Mouse (Mus musculus) ovary, postnatal 14 days (tissue): Measurements from ENCODE around the gene Igfbp3.

Experiments
- DNase-seq: peaks from one replicate; pipeline ENCODE4 v3.0.0; 2022; ENCODE audit warnings: low spot score

Igfbp3 gene

DNA sequence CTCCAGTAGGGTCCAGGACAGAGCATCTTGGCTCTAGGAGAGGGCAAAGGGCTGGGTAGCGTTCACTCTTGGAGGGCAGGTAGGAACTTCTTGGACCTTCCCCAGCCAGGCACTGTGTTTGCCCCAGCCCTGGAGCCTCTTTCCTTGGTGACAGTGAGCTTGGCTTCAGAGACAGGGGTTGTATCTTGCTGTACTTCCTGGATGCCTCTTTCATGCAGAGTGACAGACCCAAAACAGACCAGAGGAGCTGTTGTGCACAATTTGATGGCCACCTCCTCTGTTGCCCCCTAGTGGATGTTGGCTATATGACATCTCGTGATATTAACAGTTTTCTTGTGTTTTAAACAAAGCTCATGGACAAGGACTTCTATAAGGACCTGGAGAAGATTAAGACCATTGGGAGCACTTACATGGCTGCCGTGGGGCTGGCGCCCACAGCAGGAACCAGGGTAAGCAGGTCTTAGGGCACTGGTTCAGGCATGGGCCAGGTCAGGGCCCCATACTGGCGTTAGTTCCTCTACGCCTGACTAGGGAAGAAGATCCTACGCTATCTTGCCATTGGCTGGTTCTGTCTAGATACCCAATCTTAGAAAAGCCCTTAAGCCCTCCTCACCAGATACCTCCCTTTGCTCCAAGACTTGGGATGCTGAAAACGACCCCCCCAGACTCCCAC is 52.1 kb downstream of the Igfbp3 start:
- DNase-seq: peak; percentile 22

DNA sequence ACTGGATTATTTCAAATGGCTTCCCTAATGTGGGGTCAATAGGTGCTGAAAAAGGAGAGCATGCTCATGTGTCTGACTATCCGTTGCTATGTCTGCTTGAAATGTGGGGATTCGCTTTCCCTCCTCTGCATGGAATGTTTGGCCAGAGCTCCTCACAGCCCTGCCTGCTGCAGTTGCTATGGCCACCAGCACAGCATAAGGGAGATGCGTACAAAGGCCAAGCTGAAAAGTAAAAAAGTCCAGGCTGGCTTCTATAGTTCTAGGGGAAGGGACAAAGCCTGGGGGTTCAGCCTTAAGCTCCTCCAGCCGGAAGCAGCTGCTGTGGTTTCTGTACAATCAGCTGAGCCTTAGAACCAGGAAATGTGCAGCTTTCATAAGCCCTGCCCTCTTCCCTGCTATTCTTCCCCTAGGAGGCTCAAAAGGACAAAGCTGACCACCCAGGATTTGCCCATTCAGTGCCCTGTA is 53.1 kb downstream of the Igfbp3 start:
- no peak for DNase-seq

DNA sequence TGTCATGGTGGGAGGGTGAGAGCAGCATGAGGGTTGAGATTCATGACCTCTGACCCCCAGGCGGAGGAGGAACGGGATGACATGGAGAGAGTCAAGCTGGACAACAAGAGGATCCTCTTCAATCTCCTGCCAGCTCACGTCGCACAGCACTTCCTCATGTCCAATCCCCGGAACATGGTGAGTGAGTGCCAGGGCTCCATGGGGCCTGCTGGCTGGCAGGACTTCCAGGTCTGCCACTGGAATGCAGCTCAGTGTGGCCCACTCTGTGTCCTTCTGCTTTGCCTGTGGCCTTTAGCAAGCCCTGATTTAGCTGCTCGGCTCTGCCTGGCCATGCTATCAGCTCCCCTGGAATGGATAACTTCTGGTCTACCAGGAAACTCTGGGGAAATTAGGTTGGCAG is 53.6 kb downstream of the Igfbp3 start:
- DNase-seq: no peak

DNA sequence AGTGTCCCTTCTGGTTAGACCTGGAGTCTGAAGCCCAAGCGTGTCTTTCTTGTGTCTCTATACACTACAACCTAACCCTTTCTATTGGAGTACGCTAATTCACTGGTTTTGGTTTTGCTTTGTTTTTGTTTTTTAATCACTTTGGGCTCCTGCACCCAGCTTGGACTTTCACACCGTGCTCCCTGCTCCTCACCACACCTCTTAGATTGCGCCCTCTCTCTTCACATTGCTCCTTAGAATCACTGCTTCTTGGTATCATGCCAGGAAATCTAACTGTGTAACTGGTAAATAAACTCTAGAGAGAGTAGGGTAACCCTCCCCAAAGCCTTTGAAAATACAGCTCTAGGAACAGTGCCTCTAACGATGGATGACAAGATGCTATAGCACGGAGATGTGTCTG is 55.5 kb downstream of the Igfbp3 start:
- DNase-seq: no peak

DNA sequence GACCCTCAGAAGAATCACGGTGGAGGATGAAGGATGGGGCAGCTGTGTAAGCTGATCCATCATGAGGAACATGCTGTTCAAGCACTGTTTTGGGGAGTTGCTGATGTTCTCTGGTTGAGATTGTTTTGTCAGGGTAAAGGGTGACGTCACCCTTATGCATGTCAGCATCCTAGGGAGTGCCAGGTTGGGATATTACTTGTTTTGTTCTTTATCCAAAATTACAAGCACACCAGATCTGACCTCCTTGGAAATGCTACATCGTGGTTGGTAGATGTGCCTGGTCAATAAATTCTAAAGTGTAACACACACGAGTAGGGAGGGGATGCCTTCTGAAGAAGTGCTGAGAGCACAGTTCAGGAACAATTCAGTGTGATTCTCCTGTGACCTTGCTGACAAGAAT is 57.3 kb downstream of the Igfbp3 start:
- no peak for DNase-seq
